Mouse (Mus musculus) kidney, embryonic 14.5 days (tissue): ENCODE results near the gene Zcrb1. TPM values are rescaled to one million over a fixed set of nuclear protein-coding genes. Genes with fewer than 3 reads are reported as not detected.
"Not testable (repeated sequence)": the region's sequence is repeated elsewhere in the genome, so short reads cannot be mapped to it uniquely, and the experiment has no call there.

ENCODE experiments used
- ATAC-seq: fragments of 200-750 bp; cut with Nextera tagmentation; 2 replicates; pipeline ENCODE4 v1.8.0; 2017; ENCODE audit warnings: moderate number of reproducible peaks, mild to moderate bottlenecking, moderate TSS enrichment, moderate library complexity; ENCODE audit not compliant: low FRiP score, low TSS enrichment
- H3K27ac ChIP-seq: fragments of 300-500 bp; sonication (generic); 2 replicates; pipeline ENCODE4 v1.5.1; 2014; ENCODE audit warnings: low read depth, mild to moderate bottlenecking, low read length, moderate library complexity, mixed read lengths
- H3K27me3 ChIP-seq: fragments of 300-500 bp; sonication (generic); 2 replicates; pipeline ENCODE4 v1.6.1; 2014; ENCODE audit warnings: mild to moderate bottlenecking, low read length; ENCODE audit not compliant: control insufficient read depth, insufficient read depth
- H3K36me3 ChIP-seq: fragments of 300-500 bp; sonication (generic); 2 replicates; pipeline ENCODE4 v1.6.1; 2014; ENCODE audit warnings: low read length, mixed read lengths; ENCODE audit not compliant: control insufficient read depth, insufficient read depth
- H3K4me1 ChIP-seq: fragments of 300-500 bp; sonication (generic); 2 replicates; pipeline ENCODE4 v1.6.1; 2014; ENCODE audit warnings: low read length, mixed read lengths; ENCODE audit not compliant: control insufficient read depth, insufficient read depth
- H3K4me2 ChIP-seq: fragments of 300-500 bp; sonication (generic); replicated peaks from 2 replicates; pipeline ENCODE4 v1.6.1; 2014; ENCODE audit warnings: low read depth, mild to moderate bottlenecking, low read length
- H3K4me3 ChIP-seq: fragments of 300-500 bp; sonication (generic); 2 replicates; pipeline ENCODE4 v1.5.1; 2014; ENCODE audit warnings: mild to moderate bottlenecking, low read length
- H3K9ac ChIP-seq: fragments of 300-500 bp; sonication (generic); 2 replicates; pipeline ENCODE4 v1.6.1; 2014; ENCODE audit warnings: low read depth, mild to moderate bottlenecking, low read length, moderate library complexity
- H3K9me3 ChIP-seq: fragments of 300-500 bp; sonication (generic); 2 replicates; pipeline ENCODE4 v1.6.1; 2016; ENCODE audit warnings: low read length; ENCODE audit not compliant: control insufficient read depth
- WGBS: fragments of 180-500 bp; shearing (Covaris S2); extraction: QIAGEN DNeasy Blood & Tissue Kit; methylation state at CpG from one replicate; pipeline ENCODE4 v1.1.7; 2014; 5-methylcytosine and 5-hydroxymethylcytosine counted together
- polyA plus RNA-seq: library from polyadenylated mRNA; unstranded; fragments of >200 nt; fragmentation: Nextera tagmentation; extraction: Ambion mirVana; gene quantifications from 2 replicates; pipeline ENCODE4 v1.2.1, GENCODE M21; 2014

Zcrb1 gene
- polyA plus RNA-seq, 1 experiment from 2014 or later = 134 TPM

DNA sequence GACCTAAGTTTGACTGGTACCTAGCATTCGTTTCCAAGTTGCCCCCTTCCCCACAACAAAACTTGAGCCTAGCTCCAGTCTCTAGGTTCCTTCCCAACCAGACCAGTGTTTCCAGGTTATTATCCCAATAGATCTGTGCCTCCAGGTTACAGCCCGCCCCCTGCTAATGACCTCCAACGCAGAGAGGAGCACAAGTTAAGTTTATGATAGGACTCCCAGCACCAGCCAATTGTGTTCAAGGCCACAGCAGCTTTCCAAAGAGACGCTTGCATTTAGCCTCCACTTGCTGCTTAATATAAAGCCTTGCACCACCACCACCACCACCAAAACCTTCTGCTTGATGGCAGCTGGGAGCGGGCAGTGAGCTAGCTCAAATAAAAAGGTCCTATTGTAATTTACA is 16.8 kb downstream of the Zcrb1 start:
- 48% methylated on average over 5 of the region's 5 CpGs for WGBS
- Histone ChIP-seq H3K4me3 (no peak overlapping the region), H3K36me3 (peaks cover 12% of the 10 kb centered on the region), H3K27me3 (no peaks in the 10 kb centered on the region), H3K9me3 (no peaks in the 10 kb centered on the region), H3K27ac (no peak overlapping the region), H3K4me2 (no peak overlapping the region), H3K4me1 (no peaks in the 10 kb centered on the region), H3K9ac (no peak overlapping the region)
- ATAC-seq = no peak

DNA sequence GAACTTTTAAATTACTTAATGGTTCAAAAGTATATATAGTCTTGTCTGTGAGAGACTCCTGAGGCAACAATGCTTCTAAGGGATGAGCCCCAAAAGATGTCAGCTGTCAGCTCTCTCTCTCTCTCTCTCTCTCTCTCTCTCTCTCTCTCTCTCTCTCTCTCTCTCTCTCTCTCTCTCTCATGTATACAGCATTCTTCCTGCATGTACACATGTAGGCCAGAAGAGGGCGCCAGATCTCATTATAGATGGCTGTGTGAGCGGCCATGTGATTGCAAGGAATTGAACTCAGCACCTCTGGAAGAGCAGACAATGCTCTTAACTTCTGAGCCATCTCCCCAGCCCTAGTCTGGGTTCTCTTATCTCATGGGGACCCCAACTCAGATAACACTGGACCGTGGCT is 19.0 kb downstream of the Zcrb1 start:
- no peaks in the 10 kb centered on the region for H3K4me1 ChIP-seq
- WGBS = 81% methylated on average over 3 of the region's 3 CpGs
- H3K27ac ChIP-seq = no peak overlapping the region
- no peaks in the 10 kb centered on the region for H3K27me3 ChIP-seq
- no peak for ATAC-seq
- H3K36me3 ChIP-seq = no peaks in the 10 kb centered on the region; the same call in 1 of the 2 replicates
- H3K4me3 ChIP-seq = no peak overlapping the region
- H3K9me3 ChIP-seq = no peaks in the 10 kb centered on the region
- H3K9ac ChIP-seq = no peak overlapping the region
- no peak overlapping the region for H3K4me2 ChIP-seq

DNA sequence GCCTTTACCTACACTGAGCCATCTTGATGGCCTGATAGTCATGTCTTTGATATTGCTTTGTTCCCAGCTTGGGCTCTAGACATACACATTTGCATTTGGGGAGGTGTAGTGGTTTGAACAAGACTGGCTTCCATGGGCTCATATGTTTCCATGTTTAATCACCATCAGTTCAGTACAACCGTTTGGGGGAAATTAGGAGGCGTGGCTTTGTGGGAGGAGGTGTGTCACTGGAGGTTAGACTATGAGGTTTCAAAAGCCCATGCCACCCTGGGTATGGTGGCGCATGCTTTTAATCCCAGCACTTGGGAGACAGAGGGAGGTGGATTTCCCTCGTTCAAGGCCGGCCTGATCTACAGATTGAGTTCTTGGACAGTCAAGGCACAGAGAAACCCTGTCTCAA is 22.4 kb downstream of the Zcrb1 start:
- no peak for ATAC-seq
- H3K4me3 ChIP-seq = no peak overlapping the region
- no peaks in the 10 kb centered on the region for H3K4me1 ChIP-seq
- no peaks in the 10 kb centered on the region for H3K9me3 ChIP-seq
- no peak overlapping the region for H3K4me2 ChIP-seq
- no peak overlapping the region for H3K27ac ChIP-seq
- H3K36me3 ChIP-seq = no peaks in the 10 kb centered on the region
- no peak overlapping the region for H3K9ac ChIP-seq
- H3K27me3 ChIP-seq = no peaks in the 10 kb centered on the region
- WGBS = 91% methylated on average over 5 of the region's 5 CpGs

- not testable (repeated sequence) for H3K36me3 ChIP-seq, H3K27ac ChIP-seq, H3K9me3 ChIP-seq, H3K4me3 ChIP-seq, H3K4me1 ChIP-seq, H3K27me3 ChIP-seq, H3K4me2 ChIP-seq, H3K9ac ChIP-seq, ATAC-seq
Observed at GRCm38 (mm10) chr15:93372525-93373119, 25.5 kb downstream of the Zcrb1 start.

DNA sequence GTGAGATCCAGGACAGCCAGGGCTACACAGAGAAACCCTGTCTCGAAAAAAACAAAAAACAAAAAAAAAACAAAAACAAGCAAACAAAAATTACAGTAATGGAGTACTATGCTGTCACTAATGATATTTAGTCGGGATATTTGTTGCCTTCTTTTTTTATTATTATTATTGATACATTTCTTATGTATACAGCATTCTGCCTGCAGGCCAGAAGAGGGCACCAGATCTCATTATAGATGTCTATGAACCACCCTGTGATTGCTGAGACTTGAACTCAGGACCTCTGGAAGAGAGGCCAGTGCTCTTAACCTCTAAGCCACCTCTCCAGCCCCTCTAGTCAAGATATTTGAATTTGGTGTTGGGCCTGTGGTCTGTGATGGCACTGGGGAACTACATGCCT is 26.3 kb downstream of the Zcrb1 start:
- WGBS = 81% methylated on average over 2 of the region's 2 CpGs
- H3K27me3 ChIP-seq = no peaks in the 10 kb centered on the region
- no peaks in the 10 kb centered on the region for H3K4me1 ChIP-seq
- H3K27ac ChIP-seq = no peak overlapping the region
- no peak overlapping the region for H3K9ac ChIP-seq
- no peak for ATAC-seq
- H3K4me2 ChIP-seq = no peak overlapping the region
- no peaks in the 10 kb centered on the region for H3K36me3 ChIP-seq
- H3K4me3 ChIP-seq = no peak overlapping the region
- no peaks in the 10 kb centered on the region for H3K9me3 ChIP-seq

- Histone ChIP-seq H3K27ac (no peak overlapping the region), H3K36me3 (no peaks in the 10 kb centered on the region), H3K4me3 (no peak overlapping the region), H3K9ac (no peak overlapping the region), H3K9me3 (no peaks in the 10 kb centered on the region), H3K27me3 (no peaks in the 10 kb centered on the region), H3K4me2 (no peak overlapping the region), H3K4me1 (no peaks in the 10 kb centered on the region)
- WGBS = 13% methylated on average over 9 of the region's 9 CpGs
- peak; percentile 93 for ATAC-seq
Observed at GRCm38 (mm10) chr15:93368558-93368957, 29.6 kb downstream of the Zcrb1 start.

GRCm38 (mm10) chr15:93365561-93365960 is 32.6 kb downstream of the Zcrb1 start:
- 56% methylated on average over 6 of the region's 6 CpGs for WGBS
- no peak overlapping the region for H3K27ac ChIP-seq
- no peaks in the 10 kb centered on the region for H3K9me3 ChIP-seq
- H3K27me3 ChIP-seq = no peaks in the 10 kb centered on the region
- ATAC-seq = peak; percentile 69
- no peaks in the 10 kb centered on the region for H3K36me3 ChIP-seq
- no peak overlapping the region for H3K4me3 ChIP-seq
- H3K4me1 ChIP-seq = no peaks in the 10 kb centered on the region
- no peak overlapping the region for H3K9ac ChIP-seq
- no peak overlapping the region for H3K4me2 ChIP-seq

GRCm38 (mm10) chr15:93358346-93359095 is 39.6 kb downstream of the Zcrb1 start:
- no peak overlapping the region for H3K9ac ChIP-seq
- no peak overlapping the region for H3K27ac ChIP-seq
- H3K9me3 ChIP-seq = no peaks in the 10 kb centered on the region
- H3K4me3 ChIP-seq = no peak overlapping the region
- H3K27me3 ChIP-seq = no peaks in the 10 kb centered on the region
- H3K4me1 ChIP-seq = no peaks in the 10 kb centered on the region
- no peak overlapping the region for H3K4me2 ChIP-seq
- no peak for ATAC-seq
- WGBS = 90% methylated on average over 17 of the region's 19 CpGs
- H3K36me3 ChIP-seq = no peaks in the 10 kb centered on the region

DNA sequence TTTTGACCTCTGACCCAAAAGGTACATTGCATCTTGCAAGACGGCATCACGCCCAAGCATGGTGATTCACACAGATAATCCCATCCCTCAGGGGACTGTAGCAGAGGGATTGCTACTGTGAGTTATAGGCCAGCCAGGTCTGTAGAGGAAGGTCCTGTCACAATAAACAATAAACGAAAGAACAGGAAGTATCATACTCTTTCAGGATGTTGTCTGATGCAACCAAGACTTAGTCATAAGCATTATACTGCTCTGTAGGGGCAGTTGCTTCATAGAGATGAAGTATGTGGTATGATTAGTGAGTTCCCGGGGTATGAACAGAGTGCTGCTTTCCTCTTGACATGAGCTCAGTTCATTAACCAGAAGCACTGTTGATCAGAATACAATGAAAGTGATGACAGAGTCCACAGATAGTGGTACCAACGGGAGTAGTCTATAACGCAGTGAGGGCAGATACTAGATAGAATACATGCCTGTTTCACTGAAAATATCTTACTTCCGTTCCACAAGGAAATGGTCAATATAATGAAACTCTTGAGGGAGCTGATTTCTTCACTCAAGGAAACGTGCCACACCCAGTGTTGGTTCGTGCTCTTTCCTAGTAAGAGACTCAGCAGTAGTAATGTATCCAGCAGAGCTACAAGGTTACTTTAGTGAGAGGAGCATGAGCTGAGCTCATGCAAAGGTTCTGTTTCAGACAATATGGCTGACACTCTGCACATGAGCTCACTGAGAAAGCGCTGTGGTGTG is 57.3 kb downstream of the Zcrb1 start:
- WGBS = 85% methylated on average over 10 of the region's 10 CpGs
- no peak overlapping the region for H3K27ac ChIP-seq
- no peak overlapping the region for H3K4me2 ChIP-seq
- H3K4me3 ChIP-seq = no peak overlapping the region
- no peak for ATAC-seq
- no peaks in the 10 kb centered on the region for H3K27me3 ChIP-seq
- no peaks in the 10 kb centered on the region for H3K9me3 ChIP-seq
- H3K4me1 ChIP-seq = no peaks in the 10 kb centered on the region
- no peaks in the 10 kb centered on the region for H3K36me3 ChIP-seq
- H3K9ac ChIP-seq = no peak overlapping the region
